Comparison of ENCODE assay signal across 15 mouse cellular contexts in the genomic region with DNA sequence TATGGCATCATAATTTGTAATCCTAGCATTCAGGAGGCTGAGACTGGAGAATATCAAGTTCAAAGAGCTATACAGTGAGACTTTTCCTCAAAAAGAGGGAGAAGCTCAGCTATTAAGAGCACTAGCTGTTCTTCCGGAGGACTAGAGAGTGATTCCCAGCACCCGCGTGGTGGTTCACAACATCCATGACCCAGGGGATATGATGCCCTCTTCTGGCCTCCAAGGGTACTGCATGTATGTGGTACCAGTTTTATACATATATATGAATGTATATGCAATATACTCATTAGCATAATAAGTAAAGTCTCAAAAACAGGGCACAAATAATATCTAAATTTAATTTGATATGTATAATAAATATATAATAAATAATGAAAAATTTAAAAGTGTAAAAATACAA. TPM values are rescaled to one million over a fixed set of nuclear protein-coding genes. Genes with fewer than 3 reads are reported as not detected.
DNase-seq lines count a peak whose midpoint lies in the region; TF ChIP-seq lines count a peak whose summit lies in the region.
"Had no signal": no experiment of that assay in that cellular context is flagged by ENCODE, and none has a peak within 500 bp of the region (broad histone marks: within the 10 kb centered on the region; RNA-seq: fewer than 3 reads in every experiment).

No protein-coding gene starts in this region.

- no peak overlapping the region for H3K4me3 ChIP-seq in gastrocnemius, adult 2 months
- H3K4me3 ChIP-seq in lung, adult 2 months (replicated peaks; ENCODE audit: extremely low read depth, low read depth, low read length) = no peak overlapping the region
- H3K4me3 ChIP-seq: lung, embryonic 15.5 days; midbrain, embryonic 10.5 days; stomach, embryonic 15.5 days had no signal

- H3K27ac ChIP-seq in gastrocnemius, adult 2 months = no peak overlapping the region
- H3K27ac ChIP-seq: lung, embryonic 15.5 days; midbrain, embryonic 10.5 days; stomach, embryonic 15.5 days had no signal

- no peak for DNase-seq in gastrocnemius, adult 2 months
- DNase-seq in gastrocnemius, postnatal 14 days = no peak
- no peak for DNase-seq in lung, adult 2 months
- DNase-seq in lung, postnatal 4 days = no peak
- peak; percentile 33 for DNase-seq in ES-CJ7 (ENCODE audit: low read depth, low spot score)
- DNase-seq in naive thymus-derived CD4-positive, alpha-beta T cell, adult 2 months (ENCODE audit: low read depth) = peak; percentile 21
- DNase-seq in right cerebral cortex, postnatal 14 days = no peak
- no peak for DNase-seq in urinary bladder, postnatal 25 days (ENCODE audit: low spot score)
- DNase-seq: cerebellum, postnatal 10 days; kidney, adult 9 months; right cerebral cortex, postnatal 4 days had no signal

- no peaks in the 10 kb centered on the region for H3K4me1 ChIP-seq in lung, adult 2 months (ENCODE audit: control insufficient read depth, insufficient read depth, low read length)
- H3K4me1 ChIP-seq: lung, embryonic 15.5 days; midbrain, embryonic 10.5 days; stomach, embryonic 15.5 days had no signal

- intact Hi-C loops in gastrocnemius, adult 2 months (cut with DNase I) = no loop called here
- intact Hi-C loops in gastrocnemius, postnatal 14 days (cut with DNase I; ENCODE audit: low total_unique reads) = no loop called here

- peak; percentile 30 for TF ChIP-seq CTCF in gastrocnemius, adult 2 months (IDR thresholded peaks at IDR 0.05)
- TF ChIP-seq CTCF in lung, adult 2 months (IDR thresholded peaks at IDR 0.05; ENCODE audit: insufficient read depth, low read length) = peak; percentile 13; the same call in 1 of the 2 replicates

- TF ChIP-seq POLR2A in lung, adult 2 months (IDR thresholded peaks at IDR 0.05; ENCODE audit: borderline replicate concordance, extremely low read depth, low read depth, low read length) = no peak

- 92% methylated on average over 3 of the region's 3 CpGs for WGBS in lung, adult 2 months

RNA-seq across cellular contexts. Expression of a gene that starts 17.6 kb away (rescaled TPM):
- 1 to 10 TPM; 2.3 to 3.8 TPM for total RNA-seq in gastrocnemius, adult 2 months (2021)
- total RNA-seq in gastrocnemius, postnatal 14 days (2021) = 1 to 10 TPM in 1 of 2 experiments, under 1 TPM in 1; 0.78 to 3.1 TPM
- 9.0 and 13.9 TPM in 2 replicates for polyA plus RNA-seq in lung, adult 2 months (2012; rRNA removed)
- polyA plus RNA-seq: C2C12 had no signal

RNA-seq across cellular contexts. Expression of a gene that starts 25.8 kb away (rescaled TPM):
- total RNA-seq in gastrocnemius, adult 2 months (2021) = 1 to 10 TPM; 5.8 to 5.9 TPM
- total RNA-seq in gastrocnemius, postnatal 14 days (2021) = 1 to 10 TPM; 5.6 to 6.1 TPM
- 1.2 and 2.4 TPM in 2 replicates for polyA plus RNA-seq in lung, adult 2 months (2012; rRNA removed)

Comparison
In these comparisons a context has a peak if more than half of its experiments do, and no peak if none do; other contexts are left out.
1. DNase-seq: peak in ES-CJ7 (single experiment) and naive thymus-derived CD4-positive, alpha-beta T cell, adult 2 months (single experiment); none in gastrocnemius, adult 2 months (single experiment), gastrocnemius, postnatal 14 days (single experiment), lung, adult 2 months (single experiment), lung, postnatal 4 days (0 of 2), right cerebral cortex, postnatal 14 days (single experiment) and urinary bladder, postnatal 25 days (single experiment).